Mouse (Mus musculus): ENCODE data around the gene Gm21190.
"Not testable (repeated sequence)": the region's sequence is repeated elsewhere in the genome, so short reads cannot be mapped to it uniquely, and the experiment has no call there.

DNA sequence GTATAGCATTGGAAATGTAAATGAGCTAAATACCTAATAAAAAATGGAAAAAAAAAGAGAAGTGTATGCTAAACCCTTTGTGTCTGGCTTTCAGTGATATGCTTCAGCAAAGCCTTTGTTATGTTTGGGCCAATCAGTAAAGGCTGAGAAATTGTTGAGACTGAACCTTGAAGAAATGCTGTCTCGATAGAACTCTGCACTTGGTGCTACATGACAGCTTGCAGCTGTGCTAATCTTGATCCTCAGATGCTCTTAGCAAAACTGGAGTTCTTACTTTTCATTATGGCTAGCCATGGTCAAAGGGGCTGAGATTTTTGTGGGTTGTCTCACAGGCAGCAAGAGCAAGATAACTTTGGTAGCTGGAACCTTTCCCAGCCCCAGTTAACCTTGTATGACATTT lies 29.6 kb upstream of the Gm21190 start:
- TF ChIP-seq CTCF (IDR thresholded peaks at IDR 0.05; ENCODE audit: borderline replicate concordance, insufficient read depth, low read depth, low read length); POLR2A (IDR thresholded peaks at IDR 0.05; ENCODE audit: borderline replicate concordance, insufficient read depth, low read length): not testable (repeated sequence)

Data from cerebellum, adult 2 months (tissue).